Mouse (Mus musculus) bone marrow, adult 2 months (tissue): ENCODE results near the gene Tyro3. TPM values are rescaled to one million over a fixed set of nuclear protein-coding genes. Genes with fewer than 3 reads are reported as not detected.

ENCODE experiments used
- H3K27ac ChIP-seq: fragments of 200-500 bp; 2 replicates; pipeline ENCODE4 v1.5.1; 2012; ENCODE audit warnings: low read depth, mild to moderate bottlenecking, control low read depth, inconsistent platforms, low read length; ENCODE audit not compliant: control insufficient read depth, poor library complexity, insufficient read depth
- H3K4me1 ChIP-seq: fragments of 200-500 bp; 2 replicates; pipeline ENCODE4 v1.6.1; 2011; ENCODE audit warnings: low read length; ENCODE audit not compliant: control insufficient read depth, insufficient read depth
- H3K4me3 ChIP-seq: fragments of 200-500 bp; replicated peaks from 2 replicates; pipeline ENCODE3; 2011; ENCODE audit warnings: mild to moderate bottlenecking, low read depth, low read length, control low read depth; ENCODE audit not compliant: control insufficient read depth
- CTCF ChIP-seq: fragments of 200-500 bp; IDR thresholded peaks from 2 replicates; pipeline ENCODE4 v1.5.1; 2011; ENCODE audit warnings: low read length, control low read depth; ENCODE audit not compliant: control insufficient read depth, insufficient read depth
- POLR2A ChIP-seq: fragments of 200-500 bp; IDR thresholded peaks from 2 replicates; pipeline ENCODE4 v1.6.1; 2011; ENCODE audit warnings: low read depth, mild to moderate bottlenecking, control low read depth, low read length, borderline replicate concordance; ENCODE audit not compliant: control insufficient read depth
- WGBS: fragments of 180-500 bp; shearing (Covaris S2); methylation state at CpG from one replicate; pipeline ENCODE4 v1.1.7; 2018; 5-methylcytosine and 5-hydroxymethylcytosine counted together
- polyA plus RNA-seq: library from polyadenylated mRNA; stranded (reverse); fragments of >200 nt; gene quantifications from 2 replicates; pipeline ENCODE4 v1.2.4, GENCODE M21; 2011; ENCODE audit warnings: low replicate concordance; ENCODE audit not compliant: missing spikeins, insufficient read depth, insufficient read length

The Tyro3 gene
- polyA plus RNA-seq: 0.75 and 4.2 TPM in 2 replicates

DNA sequence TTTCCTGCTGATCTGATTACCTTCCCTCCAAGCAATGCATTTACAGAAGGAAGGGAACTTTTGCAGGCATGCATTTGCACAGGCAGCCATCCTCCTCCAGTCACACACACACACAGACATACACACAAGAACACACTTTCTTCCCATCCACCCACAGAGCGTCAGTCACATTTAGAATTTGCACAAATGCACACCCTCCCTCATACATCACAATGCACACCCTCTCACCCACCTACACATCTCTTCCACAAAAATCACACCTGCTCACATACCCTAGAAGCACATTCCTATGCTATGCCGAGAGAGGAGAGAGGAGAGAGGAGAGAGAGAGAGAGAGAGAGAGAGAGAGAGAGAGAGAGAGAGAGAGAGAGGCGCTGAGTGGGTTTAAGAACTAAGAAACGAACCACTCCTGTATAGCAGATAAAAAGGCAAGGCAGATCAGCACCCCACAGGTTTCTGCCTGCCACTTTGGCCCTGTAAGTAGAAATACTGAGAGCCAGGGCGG, at the start of gene Tyro3:
Tyro3 (plus strand) TSS at position 455 of the 505 bp plus-strand sequence.
- TF ChIP-seq POLR2A (no peak), CTCF (no peak)
- WGBS: 57% methylated on average over 5 of the region's 5 CpGs
- Histone ChIP-seq H3K27ac (no peak within 1 kb of the TSS), H3K4me1 (no peaks in the 10 kb centered on the region), H3K4me3 (no peak within 1 kb of the TSS)

DNA sequence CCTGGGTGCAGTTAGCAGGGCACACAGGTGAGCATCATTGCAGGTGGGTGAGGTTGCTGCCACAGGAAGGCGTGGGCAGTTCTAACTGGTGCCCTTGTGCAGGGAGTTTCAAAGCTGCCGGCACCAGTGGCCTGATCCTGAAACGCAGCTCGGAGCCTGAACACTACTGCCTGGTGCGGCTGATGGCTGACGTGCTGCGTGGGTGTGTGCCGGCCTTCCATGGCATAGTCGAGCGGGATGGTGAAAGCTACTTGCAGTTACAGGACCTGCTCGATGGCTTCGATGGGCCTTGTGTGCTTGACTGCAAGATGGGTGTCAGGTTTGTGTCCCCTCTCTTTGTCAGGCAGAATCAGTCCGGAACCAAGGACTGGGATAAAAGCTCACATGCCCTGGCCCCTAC, 48.3 kb upstream of the Tyro3 start:
- no peak overlapping the region for H3K27ac ChIP-seq
- WGBS: 89% methylated on average over 13 of the region's 13 CpGs
- TF ChIP-seq CTCF: no peak
- no peak for TF ChIP-seq POLR2A

GRCm38 (mm10) chr2:119757601-119758100, 39.9 kb upstream of the Tyro3 start:
- Histone ChIP-seq H3K4me1 (no peaks in the 10 kb centered on the region), H3K4me3 (peak overlapping the region; percentile 50), H3K27ac (no peak overlapping the region)
- no peak for TF ChIP-seq CTCF
- 8% methylated on average over 27 of the region's 31 CpGs for WGBS

More for the DNA sequence above, 48.3 kb upstream of the Tyro3 start:
- Histone ChIP-seq H3K4me1 (no peaks in the 10 kb centered on the region; the same call in 1 of the 2 replicates), H3K4me3 (no peak overlapping the region)

DNA sequence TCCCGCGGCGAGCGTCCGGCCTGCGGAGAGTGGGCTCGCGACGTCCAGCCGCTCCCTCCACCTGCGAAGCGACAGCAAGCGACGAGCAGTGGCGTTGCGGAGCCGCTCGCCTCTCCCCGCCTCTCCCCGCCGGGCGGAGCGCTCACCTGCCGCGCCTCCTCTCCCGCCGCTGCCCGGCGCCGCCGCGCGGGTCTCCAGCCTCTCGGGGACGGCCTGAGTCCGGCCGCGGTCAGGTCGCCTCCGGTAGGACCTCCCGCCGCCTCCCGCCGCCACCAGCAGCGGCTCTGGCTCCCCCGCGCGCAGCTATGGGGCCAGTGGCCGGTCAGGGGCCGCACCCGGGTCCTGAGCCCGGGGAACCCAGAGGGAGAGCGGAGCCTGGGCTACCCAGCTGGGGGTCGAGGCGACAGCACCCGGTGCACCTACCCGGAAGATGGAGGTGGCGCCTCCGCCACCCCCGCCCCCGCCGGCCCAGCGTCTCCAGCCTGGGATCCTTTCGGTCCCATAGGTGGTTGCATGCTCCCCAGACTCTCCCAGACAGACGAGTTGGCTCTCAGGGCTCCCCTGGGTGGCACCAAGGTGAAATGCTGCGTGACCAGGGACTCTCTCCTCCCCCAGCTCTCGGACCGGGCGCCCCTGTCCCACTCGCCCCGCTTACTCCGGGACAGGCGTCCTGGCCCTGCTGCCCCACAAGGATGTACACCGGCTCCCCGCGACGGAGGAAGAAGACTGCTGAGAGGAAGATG, 39.3 kb upstream of the Tyro3 start:
- peak overlapping the region; percentile 50 for H3K4me3 ChIP-seq
- 1% methylated on average over 62 of the region's 77 CpGs for WGBS
- TF ChIP-seq CTCF (no peak), POLR2A (no peak)
- no peaks in the 10 kb centered on the region for H3K4me1 ChIP-seq
- no peak overlapping the region for H3K27ac ChIP-seq

DNA sequence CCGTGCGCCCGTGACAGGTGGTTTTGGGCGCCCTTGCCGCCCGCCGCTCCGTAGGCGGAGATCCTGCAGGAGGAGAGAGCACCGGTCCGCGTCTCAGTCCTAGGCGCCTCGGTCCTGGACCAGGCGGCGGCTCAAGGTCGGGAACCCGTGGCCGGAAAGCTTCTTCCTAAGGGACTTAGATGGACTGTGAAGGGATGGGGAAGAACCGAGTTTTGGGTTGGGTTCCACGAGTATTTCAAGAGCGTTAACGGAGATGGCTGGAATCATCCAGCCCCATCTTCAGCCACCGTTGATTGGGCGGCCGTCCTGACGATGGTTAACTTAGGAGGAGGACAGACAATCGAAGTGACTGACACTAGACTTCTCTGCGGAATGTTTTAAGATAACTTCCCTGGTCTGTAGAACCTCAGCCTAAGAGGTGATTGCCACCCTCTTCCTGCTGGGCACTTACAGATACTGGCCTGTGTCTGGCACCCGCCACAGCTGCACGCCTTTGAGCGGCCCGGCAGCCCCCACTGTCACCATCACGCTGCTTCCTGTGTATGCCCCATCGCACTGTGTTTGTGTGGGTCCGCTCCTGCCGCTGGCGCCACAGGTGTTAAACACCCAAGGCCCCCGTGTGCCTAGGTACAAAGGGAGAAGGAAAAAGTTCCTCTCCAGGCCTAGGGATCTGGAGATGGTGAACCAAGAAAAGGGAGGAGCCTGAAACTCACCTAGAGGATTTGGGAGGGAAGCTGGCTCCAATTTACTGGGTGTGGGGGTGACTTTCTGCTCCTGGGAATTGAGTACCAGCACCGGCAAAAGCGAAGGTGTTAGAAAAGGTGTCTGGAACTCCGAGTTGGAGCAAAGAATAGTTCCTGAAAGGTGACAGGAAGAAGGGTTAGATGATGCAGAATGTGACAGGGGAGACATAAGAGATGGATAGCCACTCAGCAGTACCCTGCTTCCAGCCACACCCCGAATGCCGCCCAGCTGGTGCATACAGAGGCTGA, 38.4 kb upstream of the Tyro3 start:
- peak overlapping the region; percentile 35 for H3K4me3 ChIP-seq
- 8% methylated on average over 44 of the region's 44 CpGs for WGBS
- TF ChIP-seq CTCF: no peak
- TF ChIP-seq POLR2A: no peak
- no peak overlapping the region for H3K27ac ChIP-seq
- no peaks in the 10 kb centered on the region for H3K4me1 ChIP-seq

- H3K4me1 ChIP-seq: no peaks in the 10 kb centered on the region
- H3K4me3 ChIP-seq: no peak within 1 kb of the TSS
- TF ChIP-seq POLR2A (no peak), CTCF (no peak)
- 29% methylated on average over 9 of the region's 9 CpGs for WGBS
- H3K27ac ChIP-seq: no peak within 1 kb of the TSS
Measured at GRCm38 (mm10) chr2:119760251-119760650, 37.3 kb upstream of the Tyro3 start, which contains the start of gene Ltk. TSS of gene Ltk (minus strand) at chr2:119760431.

DNA sequence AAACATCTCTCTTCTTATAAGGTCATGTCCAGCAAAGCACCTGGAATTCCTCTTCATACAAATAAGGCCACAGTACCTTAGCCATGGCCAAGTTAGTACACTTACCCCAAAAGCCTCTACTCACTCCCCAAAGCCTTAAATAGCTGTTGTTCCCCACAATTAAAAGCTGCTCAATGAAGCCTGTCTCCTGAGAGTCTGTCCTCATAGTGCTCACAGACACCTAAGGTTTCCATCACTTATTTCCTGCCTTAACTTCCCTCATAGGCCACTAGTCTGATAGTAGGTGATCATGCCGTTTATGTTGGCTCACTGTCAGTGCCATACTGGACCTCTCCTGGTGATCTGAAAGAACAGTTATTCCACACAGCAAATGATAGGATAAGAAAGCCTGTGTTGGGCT, 35.3 kb upstream of the Tyro3 start:
- no peaks in the 10 kb centered on the region for H3K4me1 ChIP-seq
- no peak for TF ChIP-seq POLR2A
- TF ChIP-seq CTCF: no peak
- no peak overlapping the region for H3K27ac ChIP-seq
- 31% methylated on average over 1 of the region's 1 CpGs for WGBS
- no peak overlapping the region for H3K4me3 ChIP-seq

DNA sequence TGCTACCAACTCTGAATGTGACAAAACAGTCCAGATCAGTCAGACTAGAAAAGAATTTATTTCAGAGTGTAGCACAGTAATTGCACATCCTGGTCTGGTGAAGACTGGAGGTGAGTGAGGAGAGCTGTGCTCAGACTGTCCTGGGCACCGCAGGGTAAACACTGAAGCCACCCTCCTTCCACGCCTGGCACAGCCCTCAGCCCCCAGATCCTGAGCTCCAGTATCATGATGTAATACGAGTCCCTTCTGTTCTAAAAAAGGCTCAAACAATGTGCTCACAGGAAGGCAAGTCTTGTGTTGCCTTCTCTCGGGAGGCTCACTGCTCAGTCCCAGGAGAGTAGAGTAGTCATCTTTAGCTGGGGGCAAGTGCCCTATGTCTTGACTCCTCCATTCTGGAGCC, 33.6 kb upstream of the Tyro3 start:
- Histone ChIP-seq H3K4me1 (no peaks in the 10 kb centered on the region), H3K27ac (no peak overlapping the region), H3K4me3 (no peak overlapping the region)
- 77% methylated on average over 4 of the region's 4 CpGs for WGBS
- TF ChIP-seq CTCF (no peak), POLR2A (no peak)
